Mouse (Mus musculus): ENCODE measurements around the gene Dnajb2.

Gene Dnajb2

DNA sequence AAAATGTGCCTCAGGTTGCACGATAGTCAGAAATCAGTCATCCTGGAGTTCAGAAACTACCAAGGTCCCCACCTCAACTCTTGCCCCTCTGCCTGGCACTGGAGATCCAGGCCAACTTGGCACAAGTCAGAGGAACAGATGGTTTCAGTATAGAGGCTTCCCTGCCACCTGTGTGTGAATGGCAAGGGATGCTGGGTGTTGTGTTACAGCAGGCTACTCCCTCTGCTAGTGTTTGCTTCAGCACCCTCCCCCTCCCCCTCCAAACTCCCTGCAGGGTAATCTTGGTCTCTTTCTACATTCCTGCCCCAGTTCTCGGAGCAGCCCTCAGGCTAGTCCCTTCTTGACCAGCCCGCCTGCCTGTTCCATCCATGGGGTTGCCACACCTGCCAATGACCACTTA is 14.3 kb downstream of the Dnajb2 start:
- no peak for DNase-seq (ENCODE audit: low read depth, low spot score)

DNA sequence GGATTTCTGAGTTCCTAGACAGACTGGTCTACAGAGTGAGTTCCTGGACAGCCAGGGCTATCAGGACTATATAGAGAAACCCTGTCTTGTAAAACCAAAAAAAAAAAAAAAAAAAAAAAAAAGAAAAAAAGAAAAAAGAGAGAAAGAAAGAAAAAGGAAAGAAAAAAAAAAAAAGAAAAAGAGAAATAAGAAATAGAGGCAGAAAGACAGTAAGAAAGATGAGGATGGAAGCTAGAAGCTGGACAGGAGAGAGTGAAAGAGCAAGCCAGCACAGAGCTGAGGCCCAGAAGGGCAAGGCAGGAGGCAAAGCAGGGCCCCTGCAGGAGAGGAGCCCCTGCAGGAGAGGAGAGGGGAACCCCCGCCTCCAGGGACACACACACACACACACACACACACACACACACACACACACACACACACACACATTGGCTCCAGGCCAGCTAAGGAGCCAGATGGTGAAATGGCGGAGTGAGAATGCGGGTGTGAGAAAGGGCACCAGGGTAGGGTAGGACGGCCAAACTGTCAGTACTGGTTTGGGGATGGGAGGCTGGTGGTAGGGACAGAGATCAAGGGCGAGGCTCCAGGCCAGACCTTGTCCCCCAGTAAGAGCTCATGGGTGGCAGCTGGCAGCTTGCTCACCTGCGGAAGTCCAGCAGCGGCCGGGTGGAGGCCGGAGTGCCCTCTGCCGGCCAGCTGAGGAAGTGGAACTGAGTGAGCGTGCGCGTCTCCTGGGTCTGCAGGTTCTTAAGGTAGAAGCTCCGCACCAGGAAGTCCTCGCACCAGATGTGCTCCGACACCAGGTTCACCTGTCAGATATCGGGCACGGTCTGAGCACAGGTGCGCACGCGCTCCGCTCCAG is 15.1 kb downstream of the Dnajb2 start:
- DNase-seq (ENCODE audit: low read depth, low spot score) = no peak

GRCm38 (mm10) chr1:75252308-75252707 is 16.1 kb downstream of the Dnajb2 start:
- no peak for DNase-seq (ENCODE audit: low read depth, low spot score)

DNA sequence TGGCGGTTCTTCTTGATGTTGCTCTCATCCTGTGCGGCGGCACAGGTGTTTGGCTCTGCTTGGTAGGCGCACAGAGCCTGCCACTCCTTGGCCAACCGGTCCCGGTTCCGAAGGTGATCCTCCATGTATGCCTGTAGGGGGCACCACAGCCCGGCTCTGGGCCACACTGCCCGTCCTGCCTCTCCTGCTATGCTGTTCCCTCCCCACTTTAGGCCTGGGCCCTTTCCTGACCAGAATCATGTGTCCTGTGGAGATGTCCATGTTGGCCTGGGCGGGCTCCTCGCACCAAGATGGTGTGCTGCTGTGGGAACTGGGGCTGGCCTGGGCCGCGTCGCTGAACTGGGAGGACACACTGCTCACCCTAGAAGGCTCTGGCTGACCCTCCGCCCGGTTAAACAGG is 16.8 kb downstream of the Dnajb2 start:
- DNase-seq (ENCODE audit: low read depth, low spot score) = no peak

DNA sequence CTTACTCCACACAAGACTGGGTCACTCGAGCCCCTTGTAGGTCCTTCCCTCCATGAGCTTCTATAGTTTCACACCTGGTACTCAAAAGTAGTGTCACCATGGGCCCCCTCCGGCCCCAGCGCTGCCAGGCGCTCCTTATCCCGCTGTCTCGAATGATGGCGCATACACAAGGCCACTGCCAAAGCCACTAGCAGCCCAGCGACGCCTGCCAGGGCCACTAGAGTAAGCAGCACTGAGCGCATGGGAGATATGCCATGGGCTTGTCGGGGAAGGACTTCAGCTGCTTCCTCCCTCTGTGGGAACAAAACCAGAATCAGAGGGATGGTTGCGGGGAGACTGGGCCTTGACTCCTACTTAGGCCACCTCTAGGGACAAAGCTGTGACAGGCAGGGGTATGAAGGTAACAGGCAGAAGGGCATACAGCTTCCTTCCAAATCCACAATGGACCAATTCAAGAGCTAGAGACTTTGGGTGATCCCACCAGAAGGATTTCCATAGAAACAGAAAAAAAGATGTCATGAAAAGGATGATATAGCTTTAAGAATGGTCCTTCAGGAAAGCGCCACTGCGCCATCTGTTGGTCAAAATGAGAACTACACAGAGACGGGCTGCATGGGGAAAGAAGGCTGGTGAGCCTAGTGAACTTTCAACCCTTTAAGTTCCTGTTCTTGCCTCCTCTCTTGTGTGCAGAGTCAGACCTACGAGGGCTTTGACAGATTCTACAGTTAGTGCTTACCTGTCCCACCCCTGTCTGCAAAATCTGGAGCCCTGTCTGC is 17.8 kb downstream of the Dnajb2 start:
- DNase-seq (ENCODE audit: low read depth, low spot score) = no peak

DNA sequence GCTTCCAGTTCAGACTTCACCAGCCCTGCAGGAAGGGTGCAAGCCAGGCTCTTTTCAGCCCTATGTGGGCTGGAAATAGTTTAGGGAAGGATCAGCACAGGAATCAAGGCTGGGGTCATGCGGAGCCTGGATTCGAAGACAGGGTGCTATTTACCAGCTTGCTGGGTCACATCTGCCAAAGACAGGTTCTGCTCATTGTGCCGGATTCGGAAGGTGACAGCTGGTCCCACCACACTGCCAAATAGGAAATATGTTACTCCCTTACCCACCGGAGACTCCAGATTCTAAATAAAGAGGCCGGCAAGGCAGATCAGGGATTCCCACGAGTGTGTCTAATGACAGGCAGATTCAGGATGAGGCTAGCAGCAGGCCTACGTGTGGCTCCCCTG is 18.4 kb downstream of the Dnajb2 start:
- no peak for DNase-seq (ENCODE audit: low read depth, low spot score)

DNA sequence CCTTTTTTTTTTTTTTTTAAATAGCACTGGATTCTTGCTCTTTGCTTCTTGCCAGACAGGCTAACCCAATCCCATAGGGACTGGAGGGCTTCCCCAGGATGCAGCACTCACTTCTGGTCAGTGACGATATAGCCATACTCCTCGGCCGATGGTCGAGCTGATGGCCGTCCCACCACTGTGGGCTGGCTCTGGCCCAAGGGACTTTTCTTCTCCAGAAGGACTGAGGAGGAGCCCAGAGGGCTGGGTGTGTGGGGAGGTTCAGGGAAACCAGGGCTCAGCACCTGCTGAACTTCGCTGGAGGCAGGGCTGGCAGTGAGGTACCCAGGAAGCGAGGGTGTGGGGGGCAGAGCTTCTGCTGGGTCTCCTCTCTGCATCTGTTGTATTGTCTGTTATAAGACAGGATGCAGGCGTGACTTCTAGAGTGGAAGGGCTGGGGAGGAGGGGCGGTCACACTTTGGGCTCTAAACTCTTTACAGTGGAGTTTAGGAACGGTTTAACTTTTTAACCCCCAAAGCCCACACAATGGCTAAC is 19.4 kb downstream of the Dnajb2 start:
- no peak for DNase-seq (ENCODE audit: low read depth, low spot score)

- DNase-seq (ENCODE audit: low read depth, low spot score) = no peak
Observed at GRCm38 (mm10) chr1:75261278-75261677, 25.1 kb downstream of the Dnajb2 start.

DNA sequence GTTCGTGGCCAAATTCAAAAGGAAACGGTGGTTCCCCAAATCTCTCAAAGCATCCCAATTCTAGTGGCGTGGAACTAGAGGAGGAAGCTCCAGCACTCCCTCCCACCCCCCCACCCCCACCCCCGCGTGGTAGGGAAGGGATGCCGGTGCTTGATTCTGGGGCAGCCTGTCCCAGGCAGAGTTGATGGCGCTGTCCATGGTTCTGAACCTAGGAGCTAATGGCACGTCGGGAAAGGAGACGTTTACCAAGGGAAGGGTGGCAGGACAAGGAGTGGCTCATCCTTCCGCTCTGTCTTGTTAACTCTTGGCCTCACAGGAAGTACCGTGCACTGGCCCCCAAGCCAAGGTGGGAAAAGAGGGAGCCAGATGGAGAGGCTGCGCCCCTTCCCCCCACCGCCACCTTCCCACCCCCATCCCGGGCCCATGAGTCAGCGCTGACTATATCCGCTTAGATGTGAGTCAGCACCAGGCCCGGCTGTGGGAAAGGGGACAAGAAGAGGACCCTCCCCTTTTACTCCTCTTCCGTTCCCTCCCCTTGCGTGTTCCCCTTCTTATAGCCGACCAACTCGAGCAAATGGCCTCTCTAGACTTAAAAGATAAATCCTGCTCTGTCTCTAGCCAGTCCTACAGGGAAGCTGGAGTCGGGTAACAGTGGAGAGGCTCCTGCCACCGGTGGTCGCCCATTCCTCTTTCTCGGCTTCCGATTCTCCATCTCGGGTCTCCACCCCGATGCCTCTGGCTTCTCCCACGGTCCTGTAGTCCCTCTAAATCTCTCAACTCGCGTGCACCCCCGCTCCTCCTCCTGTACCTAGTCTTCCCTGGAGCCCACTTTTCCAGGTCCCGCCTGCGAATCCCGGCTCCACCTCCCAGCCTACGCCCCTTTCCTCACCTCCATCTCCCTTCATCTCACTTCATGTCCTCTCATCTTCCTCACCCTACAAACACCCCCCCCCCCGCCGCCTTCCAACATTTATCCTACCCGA is 27.1 kb downstream of the Dnajb2 start:
- no peak for DNase-seq (ENCODE audit: low read depth, low spot score)

DNA sequence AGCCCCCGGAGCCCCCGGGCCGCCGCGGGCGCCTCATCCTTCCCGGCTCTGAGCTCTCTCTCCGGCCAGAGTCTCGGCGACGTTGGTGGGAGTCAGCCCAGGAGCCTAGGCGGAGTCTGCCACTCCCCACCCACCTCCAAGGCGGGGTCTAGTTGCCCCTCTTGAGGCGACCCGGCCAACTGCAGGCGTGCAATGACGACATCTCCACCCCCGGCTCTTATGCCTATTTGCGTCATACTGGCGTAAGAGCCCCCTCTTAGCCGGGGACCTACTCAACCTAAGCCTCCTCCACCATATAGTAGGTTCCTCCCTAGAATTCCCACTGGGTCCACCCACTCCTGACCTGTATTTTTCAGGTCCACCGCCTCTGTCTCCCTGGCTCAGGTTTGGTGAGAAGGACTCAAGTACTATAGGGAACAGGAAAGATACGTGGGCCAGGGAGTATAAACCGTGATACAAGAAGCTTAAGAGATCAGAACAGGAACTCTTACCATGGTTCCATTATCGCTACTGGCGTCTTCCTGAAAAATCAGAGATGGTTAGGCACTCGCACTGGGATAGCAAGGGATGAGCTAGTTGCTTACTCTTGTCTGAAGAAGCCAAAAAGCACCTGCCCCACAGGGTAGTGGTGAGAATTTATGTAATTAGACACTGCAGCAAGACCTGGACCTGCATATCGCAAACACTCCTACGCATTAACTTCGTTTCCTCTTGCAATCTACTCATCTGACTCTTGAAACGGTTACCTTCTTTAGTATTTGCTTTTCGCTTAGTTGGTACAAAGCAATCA is 28.1 kb downstream of the Dnajb2 start, which contains the start of gene Ptprn:
TSS of gene Ptprn (minus strand) at position 412 of the 790 bp plus-strand sequence.
- no peak for DNase-seq (ENCODE audit: low read depth, low spot score)

GRCm38 (mm10) chr1:75277195-75278188 is 41.3 kb downstream of the Dnajb2 start:
- no peak for DNase-seq (ENCODE audit: low read depth, low spot score)

DNA sequence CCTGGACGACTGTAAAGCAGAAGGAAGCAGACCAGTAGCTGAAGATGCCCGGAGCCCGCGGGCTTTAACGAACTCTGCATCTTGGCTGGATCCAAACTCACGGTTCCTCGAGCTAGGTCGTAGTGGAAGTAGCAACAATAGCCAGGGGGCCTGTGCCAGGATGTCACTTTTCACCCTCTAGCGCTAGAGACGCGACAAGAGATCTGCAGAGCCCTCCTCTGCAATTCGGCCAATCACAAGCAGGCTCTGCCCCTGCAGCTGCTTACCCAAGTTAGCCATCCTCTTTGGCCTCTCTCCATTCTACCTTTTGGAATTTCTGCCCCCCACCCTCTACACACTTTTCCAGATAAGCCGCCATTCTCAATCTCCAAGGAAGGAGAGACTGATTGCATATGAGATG is 42.0 kb downstream of the Dnajb2 start, which contains the start of gene Resp18:
TSS of gene Resp18 (minus strand) at position 188 of the 400 bp plus-strand sequence.
- no peak for DNase-seq (ENCODE audit: low read depth, low spot score)

DNA sequence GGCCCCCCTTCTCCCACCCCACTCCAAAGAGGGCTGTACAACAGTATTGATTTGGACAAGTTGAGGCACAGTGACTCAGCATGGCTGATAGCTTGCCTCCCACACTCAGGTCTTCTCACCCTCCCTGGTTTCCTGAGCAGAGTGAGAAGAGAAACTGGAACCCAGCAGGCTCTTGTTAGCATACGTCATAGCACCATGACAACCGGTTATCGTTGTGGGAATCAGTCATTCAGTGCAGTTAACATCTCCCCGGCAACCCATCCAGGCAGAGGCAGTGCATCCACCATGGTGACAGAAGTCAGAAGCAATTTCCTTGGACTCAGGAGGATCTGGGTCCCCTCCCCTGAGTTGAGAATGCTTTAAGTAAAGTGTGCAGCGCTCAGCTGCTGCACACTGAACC is 46.8 kb downstream of the Dnajb2 start:
- DNase-seq (ENCODE audit: low read depth, low spot score) = no peak

DNA sequence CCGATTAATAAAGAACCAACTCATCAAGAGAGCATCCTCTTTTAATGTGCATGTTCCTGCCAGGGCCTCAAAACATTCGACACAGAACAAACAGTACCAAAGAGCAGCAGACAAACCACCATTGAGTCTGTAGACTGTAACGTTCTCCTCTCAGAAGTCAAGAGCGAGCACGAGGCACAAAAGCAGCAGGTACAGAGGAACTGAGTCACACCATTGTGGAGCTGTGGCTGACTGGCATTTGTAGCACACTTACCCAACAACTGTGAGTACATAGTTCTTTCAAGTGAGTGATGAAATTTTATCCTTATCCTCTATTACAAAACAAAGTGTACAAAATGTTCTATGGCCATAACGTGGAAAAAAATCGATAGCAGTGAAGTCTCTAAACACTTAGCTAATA is 48.7 kb downstream of the Dnajb2 start:
- no peak for DNase-seq (ENCODE audit: low read depth, low spot score)

DNA sequence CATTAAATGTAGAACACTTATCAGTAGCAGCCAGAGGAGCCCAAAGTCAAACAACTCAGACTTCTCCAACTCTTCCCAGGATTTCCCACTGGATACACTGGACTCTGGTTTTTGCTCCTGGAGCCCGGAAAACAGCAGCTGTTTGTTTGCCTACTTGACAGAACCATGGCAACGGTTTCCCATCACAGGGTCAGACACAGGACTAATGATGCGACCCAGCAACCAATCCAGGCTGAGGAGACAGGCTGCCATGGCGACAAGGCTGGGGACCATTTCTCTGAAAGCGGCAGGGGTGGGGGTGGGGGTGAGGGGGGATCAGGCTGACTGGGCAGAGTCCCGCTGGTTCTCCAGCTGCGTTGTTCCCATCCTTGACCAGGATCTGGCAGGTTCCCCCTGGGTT is 53.2 kb downstream of the Dnajb2 start:
- peak; percentile 57 for DNase-seq (ENCODE audit: low read depth, low spot score)

DNA sequence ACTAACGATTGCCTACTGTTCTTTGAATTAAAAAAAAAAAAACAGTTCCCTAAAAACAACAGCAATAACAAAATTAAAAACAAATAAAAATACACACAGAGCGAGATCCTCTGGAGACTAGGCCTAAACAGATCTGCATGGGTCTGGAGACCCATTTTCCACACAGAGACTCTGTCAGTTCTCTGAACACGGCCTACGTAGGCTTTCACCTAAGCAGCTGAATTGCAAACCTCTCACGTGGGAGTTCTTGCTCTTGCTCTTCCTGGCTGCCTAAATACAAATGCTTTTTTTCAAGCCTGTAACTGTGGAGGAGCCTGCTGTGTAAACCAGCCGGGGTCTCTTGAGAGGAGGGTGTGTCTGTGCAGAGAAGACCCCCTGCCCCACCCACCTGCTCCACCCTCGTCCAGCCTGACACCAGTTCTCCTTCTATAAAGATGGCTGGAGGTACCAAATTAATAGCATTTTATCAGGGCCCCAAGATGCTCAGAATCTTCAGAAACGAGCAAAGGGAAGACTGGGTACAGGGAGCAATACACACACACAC is 53.8 kb downstream of the Dnajb2 start:
- DNase-seq (ENCODE audit: low read depth, low spot score) = no peak

- DNase-seq (ENCODE audit: low read depth, low spot score) = peak; percentile 39
Observed at GRCm38 (mm10) chr1:75290582-75290981, 54.4 kb downstream of the Dnajb2 start.

- no peak for DNase-seq (ENCODE audit: low read depth, low spot score)
Observed at GRCm38 (mm10) chr1:75291321-75291720, 55.1 kb downstream of the Dnajb2 start.

All from brain, embryonic 18.5 days (tissue).